Comparison of ENCODE assay signal across 13 mouse cellular contexts in the genomic region with DNA sequence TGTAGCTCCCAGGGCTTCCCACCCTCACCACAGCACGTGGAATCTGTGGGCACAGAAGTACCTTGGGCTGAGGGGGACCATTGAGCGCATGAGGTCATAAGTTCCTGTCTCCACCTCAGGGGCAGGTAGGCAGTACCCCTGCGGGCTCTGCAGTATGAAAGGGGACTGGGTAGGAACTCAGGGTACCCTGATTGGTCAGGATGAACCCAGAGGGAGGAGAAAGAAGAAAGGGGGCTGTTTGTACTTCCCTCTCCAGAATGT. TPM values are rescaled to one million over a fixed set of nuclear protein-coding genes. Genes with fewer than 3 reads are reported as not detected.
DNase-seq lines count a peak whose midpoint lies in the region; ATAC-seq and TF ChIP-seq lines count a peak whose summit lies in the region.
"Had no signal": no experiment of that assay in that cellular context is flagged by ENCODE, and none has a peak within 500 bp of the region (broad histone marks: within the 10 kb centered on the region; RNA-seq: fewer than 3 reads in every experiment).

No protein-coding gene starts in this region.

- H3K9ac ChIP-seq in heart, embryonic 15.5 days = no peak overlapping the region
- no peak overlapping the region; the same call in 1 of the 2 replicates for H3K9ac ChIP-seq in embryonic facial prominence, embryonic 11.5 days (replicated peaks; ENCODE audit: low read length)
- H3K9ac ChIP-seq in intestine, embryonic 15.5 days = no peak overlapping the region

- no peak overlapping the region for H3K4me2 ChIP-seq in heart, embryonic 15.5 days
- no peak overlapping the region for H3K4me2 ChIP-seq in embryonic facial prominence, embryonic 11.5 days (ENCODE audit: low read depth, low read length)
- no peak overlapping the region for H3K4me2 ChIP-seq in intestine, embryonic 15.5 days (replicated peaks)

- no peaks in the 10 kb centered on the region for H3K36me3 ChIP-seq in heart, embryonic 15.5 days
- no peaks in the 10 kb centered on the region for H3K36me3 ChIP-seq in E14TG2a.4 (ENCODE audit: insufficient read depth, low read length)
- H3K36me3 ChIP-seq in embryonic facial prominence, embryonic 11.5 days (replicated peaks; ENCODE audit: control insufficient read depth, insufficient read depth, low read depth, low read length) = no peaks in the 10 kb centered on the region
- H3K36me3 ChIP-seq in intestine, embryonic 15.5 days = no peaks in the 10 kb centered on the region

- ATAC-seq in heart, embryonic 15.5 days (replicated peaks; ENCODE audit: insufficient number of reproducible peaks, insufficient read depth, low FRiP score, low read depth) = no peak
- no peak for ATAC-seq in embryonic facial prominence, embryonic 11.5 days (replicated peaks; ENCODE audit: insufficient number of reproducible peaks, low FRiP score, low TSS enrichment, low read depth)
- ATAC-seq in intestine, embryonic 15.5 days = 0 out of 2 replicates have a peak, but pooled peaks have one; percentile 13
- ATAC-seq: inflammation-experienced regulatory T-cells, adult 6 months had no signal

- no peak for DNase-seq in heart, adult 9 months (ENCODE audit: low spot score in 2 of 2)
- no peak for DNase-seq in embryonic facial prominence, embryonic 11.5 days (ENCODE audit: low spot score)
- DNase-seq in gastrocnemius, postnatal 36 days = no peak
- DNase-seq in thymus, postnatal 0 days (ENCODE audit: low spot score) = no peak
- DNase-seq: adrenal gland, postnatal 25 days; spleen, adult 18-20 months; thymus, adult 18-20 months had no signal

- no peak for TF ChIP-seq CTCF in E14TG2a.4 (conservative IDR thresholded peaks at IDR 0.05; ENCODE audit: low read length)

- H3K27ac ChIP-seq in heart, embryonic 15.5 days = peak overlapping the region; percentile 46
- 0 out of 2 replicates have a peak overlapping the region, but pooled peaks have one; percentile 25 for H3K27ac ChIP-seq in embryonic facial prominence, embryonic 11.5 days (replicated peaks; ENCODE audit: low read depth, low read length)
- H3K27ac ChIP-seq in intestine, embryonic 15.5 days = peak overlapping the region; percentile 18; the same call in 1 of the 2 replicates

- peaks cover 26% of the 10 kb centered on the region for H3K4me1 ChIP-seq in heart, embryonic 15.5 days (replicated peaks)
- peaks cover 85% of the 10 kb centered on the region for H3K4me1 ChIP-seq in E14TG2a.4 (replicated peaks; ENCODE audit: low read depth, low read length)
- H3K4me1 ChIP-seq in embryonic facial prominence, embryonic 11.5 days (ENCODE audit: control insufficient read depth, insufficient read depth, low read length) = no peaks in the 10 kb centered on the region
- peaks cover 22% of the 10 kb centered on the region for H3K4me1 ChIP-seq in intestine, embryonic 15.5 days (replicated peaks)

- no peaks in the 10 kb centered on the region for H3K9me3 ChIP-seq in heart, embryonic 15.5 days (replicated peaks)
- peaks cover 20% of the 10 kb centered on the region for H3K9me3 ChIP-seq in E14TG2a.4 (ENCODE audit: low read length)
- no peaks in the 10 kb centered on the region for H3K9me3 ChIP-seq in embryonic facial prominence, embryonic 11.5 days (replicated peaks; ENCODE audit: control insufficient read depth, low read length)
- no peaks in the 10 kb centered on the region for H3K9me3 ChIP-seq in intestine, embryonic 15.5 days

- WGBS in heart, embryonic 15.5 days = 31% methylated on average over 3 of the region's 3 CpGs
- WGBS in embryonic facial prominence, embryonic 11.5 days = 61% methylated on average over 3 of the region's 3 CpGs
- WGBS in intestine, embryonic 15.5 days = 48% methylated on average over 3 of the region's 3 CpGs

- H3K4me3 ChIP-seq in heart, embryonic 15.5 days = no peak overlapping the region
- peak overlapping the region; percentile 70 for H3K4me3 ChIP-seq in E14TG2a.4 (replicated peaks; ENCODE audit: low read length)
- no peak overlapping the region for H3K4me3 ChIP-seq in embryonic facial prominence, embryonic 11.5 days (ENCODE audit: low read depth, low read length)
- no peak overlapping the region for H3K4me3 ChIP-seq in intestine, embryonic 15.5 days (replicated peaks)

- H3K27me3 ChIP-seq in heart, embryonic 15.5 days = no peaks in the 10 kb centered on the region
- H3K27me3 ChIP-seq in E14TG2a.4 (ENCODE audit: insufficient read depth, low read length) = no peaks in the 10 kb centered on the region
- no peaks in the 10 kb centered on the region for H3K27me3 ChIP-seq in embryonic facial prominence, embryonic 11.5 days (ENCODE audit: control insufficient read depth, insufficient read depth, low read length)
- H3K27me3 ChIP-seq in intestine, embryonic 15.5 days (replicated peaks) = no peaks in the 10 kb centered on the region

- intact Hi-C loops in gastrocnemius, postnatal 36 days (cut with DNase I) = no loop called here

RNA-seq across cellular contexts. Expression of a gene that starts 6.3 kb away (rescaled TPM):
- polyA plus RNA-seq in heart, embryonic 15.5 days (2015; fragmentation: Nextera tagmentation; extraction: Ambion mirVana) = 776 and 844 TPM in 2 replicates
- 0.49 and 0.82 TPM in 2 replicates for polyA plus RNA-seq in embryonic facial prominence, embryonic 11.5 days (2014; fragmentation: Nextera tagmentation; extraction: Ambion mirVana)
- polyA plus RNA-seq in intestine, embryonic 15.5 days (2015; fragmentation: Nextera tagmentation; extraction: Ambion mirVana) = 0.24 and 0.44 TPM in 2 replicates
- total RNA-seq in gastrocnemius, postnatal 36 days (2021) = 1,000 to 10,000 TPM; 2,788 to 3,377 TPM
- polyA plus RNA-seq in thymus, postnatal 0 days (2015; fragmentation: Nextera tagmentation; extraction: Ambion mirVana) = 0.73 and 0.99 TPM in 2 replicates
- total RNA-seq: granulocyte monocyte progenitor cell, adult 5-6 weeks; megakaryocyte-erythroid progenitor cell, adult 5-6 weeks had no signal
- polyA plus RNA-seq: inflammation-experienced regulatory T-cells, adult 6 months had no signal

RNA-seq across cellular contexts. Expression of a gene that starts 12.2 kb away (rescaled TPM):
- 0.19 and 0.26 TPM in 2 replicates for polyA plus RNA-seq in heart, embryonic 15.5 days (2015; fragmentation: Nextera tagmentation; extraction: Ambion mirVana)
- 0.08 TPM in 1 of 2 replicates, not detected in the other for polyA plus RNA-seq in embryonic facial prominence, embryonic 11.5 days (2014; fragmentation: Nextera tagmentation; extraction: Ambion mirVana)
- 0.63 and 0.69 TPM in 2 replicates for polyA plus RNA-seq in intestine, embryonic 15.5 days (2015; fragmentation: Nextera tagmentation; extraction: Ambion mirVana)
- total RNA-seq in gastrocnemius, postnatal 36 days (2021) = 10 to 100 TPM; 34.5 to 38.8 TPM
- not detected in 2 replicates for polyA plus RNA-seq in thymus, postnatal 0 days (2015; fragmentation: Nextera tagmentation; extraction: Ambion mirVana)
- total RNA-seq: granulocyte monocyte progenitor cell, adult 5-6 weeks; megakaryocyte-erythroid progenitor cell, adult 5-6 weeks had no signal

Comparison
In these comparisons a context has a peak if more than half of its experiments do, and no peak if none do; other contexts are left out.
1. RNA of a gene that starts 6.3 kb away (polyA plus RNA-seq): 776 to 844 TPM in heart, embryonic 15.5 days; 0.73 to 0.99 TPM in thymus, postnatal 0 days, 0.49 to 0.82 TPM in embryonic facial prominence, embryonic 11.5 days and 0.24 to 0.44 TPM in intestine, embryonic 15.5 days; every median in the first group is over 100 times any median in the second.
2. Peak in every context shown above with its lines, with median percentiles within 50 percentile points of each other: H3K27ac ChIP-seq.